Mouse (Mus musculus) mesoderm, embryonic 11.5 days (tissue): ENCODE measurements around the gene Kcns3.
A peak's percentile ranks its signal among the peaks of the same experiment; 100 is the strongest.

Experiments used
- DNase-seq: peaks from one replicate; pipeline ENCODE4 v3.0.0-alpha.2; 2012; ENCODE audit warnings: low read depth, low spot score

The Kcns3 gene

GRCm38 (mm10) chr12:11151015-11151414, at the start of gene Kcns3:
Gene Kcns3 (minus strand): TSS chr12:11151056.
- DNase-seq = no peak

- no peak for DNase-seq
These were observed 47.7 kb upstream of the Kcns3 start for GRCm38 (mm10) chr12:11198551-11198950.

GRCm38 (mm10) chr12:11198026-11198425, 47.2 kb upstream of the Kcns3 start:
- no peak for DNase-seq

GRCm38 (mm10) chr12:11196830-11197229, 46.0 kb upstream of the Kcns3 start:
- no peak for DNase-seq

GRCm38 (mm10) chr12:11196142-11196597, 45.3 kb upstream of the Kcns3 start:
- DNase-seq = peak; percentile 71

- DNase-seq = no peak
These were observed 44.2 kb upstream of the Kcns3 start for GRCm38 (mm10) chr12:11195031-11195430.

- peak; percentile 91 for DNase-seq
These were observed 27.8 kb upstream of the Kcns3 start for GRCm38 (mm10) chr12:11178486-11179154.

GRCm38 (mm10) chr12:11177408-11178394, 26.8 kb upstream of the Kcns3 start:
- DNase-seq = no peak

- no peak for DNase-seq
These were observed 7.8 kb upstream of the Kcns3 start for GRCm38 (mm10) chr12:11158670-11159069.

GRCm38 (mm10) chr12:11155123-11155522, 4.3 kb upstream of the Kcns3 start:
- DNase-seq = no peak

- DNase-seq = no peak
These were observed 2.7 kb upstream of the Kcns3 start for GRCm38 (mm10) chr12:11153587-11153986.

GRCm38 (mm10) chr12:11150192-11150935, 492 bp downstream of the Kcns3 start:
- peak; percentile 34 for DNase-seq

GRCm38 (mm10) chr12:11149421-11150191, 1.2 kb downstream of the Kcns3 start:
- peak; percentile 47 for DNase-seq

- DNase-seq = no peak
These were observed 1.8 kb downstream of the Kcns3 start for GRCm38 (mm10) chr12:11149121-11149420.

- DNase-seq = no peak
These were observed 6.0 kb downstream of the Kcns3 start for GRCm38 (mm10) chr12:11144894-11145293.

- no peak for DNase-seq
These were observed 18.4 kb downstream of the Kcns3 start for GRCm38 (mm10) chr12:11132418-11132817.

- DNase-seq = no peak
These were observed 21.7 kb downstream of the Kcns3 start for GRCm38 (mm10) chr12:11129188-11129587.

- peak; percentile 4 for DNase-seq
These were observed 24.6 kb downstream of the Kcns3 start for GRCm38 (mm10) chr12:11126186-11126759.

- no peak for DNase-seq
These were observed 49.3 kb downstream of the Kcns3 start for GRCm38 (mm10) chr12:11101565-11101964.

GRCm38 (mm10) chr12:11088626-11089372, 62.1 kb downstream of the Kcns3 start:
- DNase-seq = no peak
